Mouse (Mus musculus) embryonic fibroblast, embryonic 13.5 days (primary cell): ENCODE data around the gene Zbtb38.

Experiments
- CTCF ChIP-seq: IDR thresholded peaks from 2 replicates; pipeline ENCODE4 v1.5.1; 2011; ENCODE audit warnings: mild to moderate bottlenecking, control low read depth, low read length, moderate library complexity, borderline replicate concordance; ENCODE audit not compliant: insufficient read depth
- POLR2A ChIP-seq: IDR thresholded peaks from 2 replicates; pipeline ENCODE4 v1.6.1; 2011; ENCODE audit warnings: low read depth, mild to moderate bottlenecking, control low read depth, low read length, moderate library complexity

DNA sequence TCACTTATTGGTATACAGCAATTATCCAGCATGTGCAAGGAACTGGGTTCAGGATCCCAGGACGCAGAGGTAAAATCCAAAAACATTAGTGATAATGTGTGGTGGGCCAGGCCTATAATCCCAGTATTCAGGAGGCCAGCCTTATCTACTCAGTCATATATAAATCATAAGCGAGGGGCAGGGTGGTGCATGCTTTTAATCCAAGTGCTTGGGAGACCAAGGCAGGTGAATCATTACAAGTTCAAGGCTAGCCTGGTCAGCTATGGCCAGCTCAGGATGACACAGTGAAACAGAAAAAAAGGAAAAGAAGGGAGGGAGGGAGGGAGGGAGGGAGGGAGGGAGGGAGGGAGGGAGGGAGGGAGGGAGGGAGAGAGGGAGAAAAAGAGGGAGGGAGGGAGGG, 42.0 kb upstream of the Zbtb38 start:
- TF ChIP-seq CTCF = no peak
- TF ChIP-seq POLR2A = no peak
